Mouse (Mus musculus) forebrain, embryonic 11.5 days (tissue): Measurements from ENCODE around the gene Ube3a. TPM values are rescaled to one million over a fixed set of nuclear protein-coding genes. Genes with fewer than 3 reads are reported as not detected.

ENCODE experiments used
- ATAC-seq: fragments of 200-750 bp; cut with Nextera tagmentation; replicated peaks from 2 replicates; pipeline ENCODE4 v1.8.0; 2017; ENCODE audit warnings: moderate TSS enrichment; ENCODE audit not compliant: low FRiP score
- DNase-seq: peaks from one replicate; pipeline ENCODE4 v3.0.0-alpha.2; 2017; ENCODE audit warnings: low spot score
- H3K27ac ChIP-seq: fragments of 300-500 bp; sonication (generic); 2 replicates; pipeline ENCODE4 v1.5.1; 2014; ENCODE audit warnings: low read depth, low read length
- H3K27me3 ChIP-seq: fragments of 300-500 bp; sonication (generic); 2 replicates; pipeline ENCODE4 v1.6.1; 2014; ENCODE audit warnings: mild to moderate bottlenecking, low read length, mixed read lengths; ENCODE audit not compliant: control insufficient read depth, insufficient read depth
- H3K36me3 ChIP-seq: fragments of 300-500 bp; sonication (generic); 2 replicates; pipeline ENCODE4 v1.6.1; 2014; ENCODE audit warnings: mild to moderate bottlenecking, low read length, moderate library complexity, mixed read lengths; ENCODE audit not compliant: control insufficient read depth, insufficient read depth
- H3K4me1 ChIP-seq: fragments of 300-500 bp; sonication (generic); replicated peaks from 2 replicates; pipeline ENCODE4 v1.6.1; 2014; ENCODE audit warnings: low read length, mixed read lengths; ENCODE audit not compliant: control insufficient read depth, insufficient read depth
- H3K4me2 ChIP-seq: fragments of 300-500 bp; sonication (generic); 2 replicates; pipeline ENCODE4 v1.6.1; 2014; ENCODE audit warnings: low read depth, mild to moderate bottlenecking, low read length, moderate library complexity, mixed read lengths; ENCODE audit not compliant: severe bottlenecking
- H3K4me3 ChIP-seq: fragments of 300-500 bp; sonication (generic); 2 replicates; pipeline ENCODE4 v1.5.1; 2014; ENCODE audit warnings: low read depth, low read length
- H3K9ac ChIP-seq: fragments of 300-500 bp; sonication (generic); 2 replicates; pipeline ENCODE4 v1.6.1; 2014; ENCODE audit warnings: low read length
- H3K9me3 ChIP-seq: fragments of 300-500 bp; sonication (generic); 2 replicates; pipeline ENCODE4 v1.6.1; 2016; ENCODE audit warnings: low read length, mixed read lengths; ENCODE audit not compliant: control insufficient read depth
- WGBS: fragments of 180-500 bp; shearing (Covaris S2); extraction: QIAGEN DNeasy Blood & Tissue Kit; methylation state at CpG from one replicate; pipeline ENCODE4 v1.1.7; 2014; 5-methylcytosine and 5-hydroxymethylcytosine counted together
- polyA plus RNA-seq: library from polyadenylated mRNA; unstranded; fragments of >200 nt; fragmentation: Nextera tagmentation; extraction: Ambion mirVana; gene quantifications from 2 replicates; pipeline ENCODE4 v1.2.1, GENCODE M21; 2014

Gene Ube3a
- polyA plus RNA-seq: 148 and 159 TPM in 2 replicates

DNA sequence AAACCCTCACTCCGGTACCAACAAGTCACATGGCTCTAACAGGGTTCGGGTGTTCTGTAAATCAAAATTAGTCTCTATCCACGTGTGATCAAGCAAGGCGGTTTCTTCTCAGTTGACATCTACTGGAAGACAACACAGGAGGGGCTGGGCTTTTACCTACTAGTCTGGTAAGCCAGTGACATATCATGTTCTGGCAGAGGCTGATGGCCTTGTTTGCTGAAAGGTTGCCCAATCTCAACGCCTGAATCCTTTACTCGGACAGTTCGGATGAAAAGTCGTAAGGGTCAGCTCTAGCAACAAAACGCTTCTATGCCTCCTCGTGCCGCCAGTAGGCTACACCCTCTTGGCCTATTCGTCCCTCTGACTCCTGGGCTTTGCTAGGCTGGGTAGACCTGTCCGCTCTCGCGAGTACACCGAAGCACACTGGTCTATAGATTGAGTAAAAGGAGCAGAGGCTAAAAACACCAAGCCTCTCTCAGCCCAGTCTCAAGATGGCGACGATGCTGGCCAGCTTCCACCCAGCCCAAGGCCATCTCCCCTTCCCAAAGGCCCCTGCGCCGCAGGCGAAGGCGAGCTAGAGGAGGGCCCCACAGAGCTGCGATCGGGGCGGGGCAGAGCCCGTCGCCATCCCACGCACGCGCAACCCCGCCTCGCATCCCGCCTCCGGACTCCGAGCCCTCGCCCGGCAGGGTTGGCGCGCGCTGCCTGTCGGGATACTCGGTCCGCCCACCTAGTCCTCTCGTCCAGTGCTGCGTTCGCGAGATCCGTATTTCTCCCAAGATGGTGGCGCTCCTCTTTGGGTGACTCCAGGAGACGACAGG is at the start of gene Ube3a:
Gene Ube3a (plus strand): TSS at position 706 of the 821 bp plus-strand sequence.
- no peaks in the 10 kb centered on the region for H3K27me3 ChIP-seq
- 2% methylated on average over 37 of the region's 50 CpGs for WGBS
- peak within 1 kb of the TSS; percentile 93 for H3K9ac ChIP-seq
- H3K27ac ChIP-seq: peak within 1 kb of the TSS; percentile 94
- H3K4me1 ChIP-seq: no peaks in the 10 kb centered on the region; the same call in 1 of the 2 replicates
- H3K36me3 ChIP-seq: no peaks in the 10 kb centered on the region
- H3K4me3 ChIP-seq: peak within 1 kb of the TSS; percentile 94
- peak; percentile 97 for ATAC-seq
- no peaks in the 10 kb centered on the region for H3K9me3 ChIP-seq
- peak; percentile 99 for DNase-seq
- H3K4me2 ChIP-seq: peak within 1 kb of the TSS; percentile 69

GRCm38 (mm10) chr7:59192831-59193230 is 35.7 kb upstream of the Ube3a start:
- Histone ChIP-seq H3K27me3 (no peaks in the 10 kb centered on the region), H3K4me3 (no peak overlapping the region), H3K36me3 (no peaks in the 10 kb centered on the region), H3K9ac (no peak overlapping the region), H3K27ac (no peak overlapping the region), H3K4me1 (no peaks in the 10 kb centered on the region), H3K9me3 (no peaks in the 10 kb centered on the region), H3K4me2 (no peak overlapping the region)
- no peak for DNase-seq
- ATAC-seq: no peak

DNA sequence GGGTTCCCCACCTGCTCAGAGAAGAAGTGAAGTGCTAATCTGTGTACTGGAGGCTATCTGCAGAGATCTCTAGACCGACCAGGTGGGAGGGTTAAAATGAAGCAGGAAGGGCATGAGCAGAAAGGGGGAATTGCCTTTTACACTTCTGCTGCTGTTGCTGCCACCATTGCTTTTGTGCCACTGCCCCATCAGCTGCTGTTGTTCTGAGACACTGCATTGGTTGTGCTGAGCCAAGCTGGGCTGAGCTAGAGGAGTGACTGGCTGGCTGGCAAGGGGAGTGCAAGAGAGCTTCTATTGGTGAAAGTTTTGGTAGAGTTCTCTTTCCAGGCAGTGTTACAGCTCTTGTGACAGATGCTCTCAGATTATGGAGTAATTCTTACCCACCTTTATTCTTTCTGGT is 13.6 kb upstream of the Ube3a start:
- H3K9me3 ChIP-seq: no peaks in the 10 kb centered on the region; the same call in 1 of the 2 replicates
- 92% methylated on average over 1 of the region's 1 CpGs for WGBS
- H3K4me3 ChIP-seq: no peak overlapping the region

DNA sequence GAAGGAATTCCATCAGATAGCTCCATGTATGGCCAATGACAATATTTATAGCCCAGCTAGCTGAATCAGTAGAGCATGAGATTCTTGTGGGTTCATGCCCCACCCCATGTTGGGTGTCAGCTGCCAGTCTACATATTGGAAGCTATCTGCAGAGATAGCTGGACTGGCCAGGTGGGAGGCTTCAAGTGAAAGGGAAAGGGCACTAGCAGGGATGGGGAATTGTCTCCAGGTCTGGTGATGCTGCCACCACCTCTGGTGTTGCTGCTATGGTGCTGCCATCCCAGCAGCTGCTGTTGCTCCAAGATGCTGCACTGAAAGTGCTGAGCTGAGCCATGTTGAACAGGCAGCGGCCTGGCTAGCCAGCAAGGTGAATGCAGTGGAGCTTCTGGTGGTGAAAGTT is 7.3 kb upstream of the Ube3a start:
- H3K4me1 ChIP-seq: no peaks in the 10 kb centered on the region
- ATAC-seq (no peak), DNase-seq (no peak)
- no peaks in the 10 kb centered on the region for H3K9me3 ChIP-seq
- H3K9ac ChIP-seq: no peak overlapping the region
- WGBS: 100% methylated on average over 1 of the region's 1 CpGs
- H3K27me3 ChIP-seq: no peaks in the 10 kb centered on the region
- H3K36me3 ChIP-seq: no peaks in the 10 kb centered on the region
- no peak overlapping the region for H3K4me2 ChIP-seq
- no peak overlapping the region for H3K27ac ChIP-seq
- H3K4me3 ChIP-seq: no peak overlapping the region

More for the DNA sequence above, 13.6 kb upstream of the Ube3a start:
- H3K36me3 ChIP-seq: no peaks in the 10 kb centered on the region
- H3K27ac ChIP-seq: no peak overlapping the region
- H3K4me2 ChIP-seq: no peak overlapping the region
- H3K27me3 ChIP-seq: no peaks in the 10 kb centered on the region
- DNase-seq (no peak), ATAC-seq (no peak)
- H3K9ac ChIP-seq: no peak overlapping the region
- no peaks in the 10 kb centered on the region for H3K4me1 ChIP-seq

- no peaks in the 10 kb centered on the region for H3K9me3 ChIP-seq
- DNase-seq (no peak), ATAC-seq (peak; percentile 79)
- H3K27me3 ChIP-seq: no peaks in the 10 kb centered on the region
- H3K36me3 ChIP-seq: no peaks in the 10 kb centered on the region
- H3K4me1 ChIP-seq: no peaks in the 10 kb centered on the region; the same call in 1 of the 2 replicates
- H3K4me3 ChIP-seq: peak overlapping the region; percentile 94
- H3K27ac ChIP-seq: peak overlapping the region; percentile 92
- WGBS: under 1% methylated on average over 36 of the region's 39 CpGs
- H3K4me2 ChIP-seq: peak overlapping the region; percentile 69
- H3K9ac ChIP-seq: peak overlapping the region; percentile 93
Measured at GRCm38 (mm10) chr7:59228866-59229182, 274 bp downstream of the Ube3a start.

DNA sequence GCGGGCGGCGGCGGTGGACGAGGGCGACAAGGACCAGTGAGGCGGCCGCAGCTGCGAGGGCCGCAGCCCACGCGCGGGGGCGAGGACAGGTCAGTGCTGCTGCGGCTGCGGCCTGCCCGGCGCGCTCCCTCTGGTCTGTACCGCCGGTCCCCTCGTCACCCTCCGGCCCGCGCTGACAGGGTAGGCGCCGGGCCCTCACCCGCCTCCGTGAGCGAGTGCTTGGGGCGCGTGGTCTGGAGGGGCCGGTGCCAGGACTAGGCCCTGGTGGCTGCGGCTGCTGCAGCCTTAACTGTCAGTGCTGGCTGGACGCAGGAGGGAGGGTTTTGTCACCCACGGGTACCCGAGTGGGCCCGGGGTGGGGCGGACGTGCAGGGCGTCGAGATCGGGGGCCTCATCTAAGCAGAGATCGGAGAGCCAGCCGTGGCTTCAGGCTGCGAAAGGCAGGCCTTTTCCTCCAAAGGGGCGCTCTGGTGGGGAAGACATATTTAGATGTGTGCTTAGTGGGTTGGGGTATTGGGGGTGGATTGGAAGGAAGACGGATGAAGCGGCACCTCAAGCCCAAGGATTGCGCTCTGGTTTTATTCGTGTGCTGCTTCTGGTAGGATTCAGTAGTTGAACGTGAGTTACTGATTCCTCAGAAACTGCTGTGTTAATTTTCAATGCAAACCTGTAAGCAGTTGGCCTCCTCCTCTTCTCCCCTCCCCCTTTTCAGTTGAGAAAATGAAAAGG is 797 bp downstream of the Ube3a start:
- Histone ChIP-seq H3K27me3 (no peaks in the 10 kb centered on the region), H3K4me1 (no peaks in the 10 kb centered on the region; the same call in 1 of the 2 replicates), H3K9me3 (no peaks in the 10 kb centered on the region), H3K36me3 (no peaks in the 10 kb centered on the region), H3K27ac (peak overlapping the region; percentile 92), H3K4me2 (peak overlapping the region; percentile 69), H3K9ac (peak overlapping the region; percentile 93), H3K4me3 (peak overlapping the region; percentile 94)
- WGBS: 0% methylated on average over 47 of the region's 52 CpGs
- peak; percentile 66 for ATAC-seq
- peak; percentile 80 for DNase-seq

DNA sequence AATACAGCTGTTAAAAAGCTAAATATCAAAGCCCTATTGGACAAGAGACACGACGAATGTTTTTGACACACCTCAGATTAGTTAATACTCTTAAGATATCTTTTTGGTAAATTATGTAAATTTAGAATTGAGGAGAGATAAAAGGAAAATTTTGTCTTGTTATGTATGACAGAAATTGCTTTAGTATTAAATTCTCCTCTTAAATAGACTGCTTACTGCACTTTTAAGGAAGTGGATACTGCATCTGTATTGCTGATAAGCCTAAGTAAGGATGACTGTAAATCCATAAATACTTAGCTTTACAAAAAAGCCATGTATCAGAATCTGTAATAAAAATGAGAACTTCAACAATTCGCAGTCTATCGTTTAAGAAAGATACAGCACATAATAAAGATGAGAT is 1.8 kb downstream of the Ube3a start:
- Histone ChIP-seq H3K9ac (peak overlapping the region; percentile 45; the same call in 1 of the 2 replicates), H3K4me3 (peak overlapping the region; percentile 94), H3K4me2 (peak overlapping the region; percentile 69; the same call in 1 of the 2 replicates), H3K36me3 (no peaks in the 10 kb centered on the region), H3K9me3 (no peaks in the 10 kb centered on the region), H3K27me3 (no peaks in the 10 kb centered on the region), H3K27ac (no peak overlapping the region), H3K4me1 (no peaks in the 10 kb centered on the region; the same call in 1 of the 2 replicates)
- ATAC-seq (no peak), DNase-seq (no peak)
- WGBS: 69% methylated on average over 4 of the region's 4 CpGs

- peak overlapping the region; percentile 94 for H3K4me3 ChIP-seq
Measured at GRCm38 (mm10) chr7:59230768-59231167, 2.2 kb downstream of the Ube3a start.

More at GRCm38 (mm10) chr7:59230768-59231167, 2.2 kb downstream of the Ube3a start:
- no peaks in the 10 kb centered on the region; the same call in 1 of the 2 replicates for H3K4me1 ChIP-seq
- H3K27me3 ChIP-seq: no peaks in the 10 kb centered on the region
- 70% methylated on average over 5 of the region's 5 CpGs for WGBS
- H3K27ac ChIP-seq: no peak overlapping the region
- no peak overlapping the region for H3K9ac ChIP-seq
- ATAC-seq (no peak), DNase-seq (no peak)
- no peaks in the 10 kb centered on the region for H3K36me3 ChIP-seq
- peak overlapping the region; percentile 32; the same call in 1 of the 2 replicates for H3K4me2 ChIP-seq
- no peaks in the 10 kb centered on the region for H3K9me3 ChIP-seq
